Mouse (Mus musculus) gastrocnemius, adult 8-10 months (tissue): ENCODE measurements around the gene Metap1d. TPM values are rescaled to one million over a fixed set of nuclear protein-coding genes. Genes with fewer than 3 reads are reported as not detected.

Source experiments
- DNase-seq, 2 experiments: peaks; one replicate each; pipeline ENCODE4 v3.0.0; 2022; ENCODE audit warnings: low spot score in 2 of 2
- total RNA-seq, 4 experiments: library from RNA; stranded (reverse); gene quantifications; 2 replicates each; pipeline ENCODE4 v1.2.4; 2022

Metap1d gene
- total RNA-seq: 10 to 100 TPM; 26.5 to 30.6 (median 28.9) TPM

GRCm38 (mm10) chr2:71453161-71453916, at the start of gene Metap1d:
Gene Metap1d (plus strand): TSS chr2:71453276.
- DNase-seq: peak; percentile 87 to 94

- DNase-seq: no peak
Observed at GRCm38 (mm10) chr2:71405613-71406012, 47.5 kb upstream of the Metap1d start.

- no peak for DNase-seq
Observed at GRCm38 (mm10) chr2:71418760-71419280, 34.3 kb upstream of the Metap1d start.

DNA sequence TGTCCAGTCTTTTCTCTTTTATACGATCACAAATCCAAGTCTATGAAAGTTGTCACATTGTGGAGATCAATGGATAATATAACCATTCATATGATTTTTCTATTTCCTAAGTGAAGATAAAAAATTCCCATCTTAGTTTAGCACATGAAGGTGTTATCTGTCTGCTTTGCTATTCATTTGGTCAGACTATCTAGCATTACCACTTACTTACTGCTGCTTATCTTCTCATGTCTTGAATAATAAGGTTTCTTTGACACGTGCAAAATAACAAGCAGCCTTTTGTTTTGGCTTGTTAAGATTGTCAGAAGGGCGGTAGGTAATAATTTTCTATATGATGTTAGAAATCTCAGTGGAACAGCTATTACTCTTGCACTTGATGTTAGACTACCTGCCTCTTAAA, 33.7 kb upstream of the Metap1d start:
- DNase-seq: no peak

GRCm38 (mm10) chr2:71420895-71421425, 32.1 kb upstream of the Metap1d start:
- DNase-seq: no peak

- DNase-seq: no peak
Observed at GRCm38 (mm10) chr2:71424545-71424944, 28.5 kb upstream of the Metap1d start.

- DNase-seq: no peak
Observed at GRCm38 (mm10) chr2:71435440-71435839, 17.6 kb upstream of the Metap1d start.

GRCm38 (mm10) chr2:71443376-71443775, 9.7 kb upstream of the Metap1d start:
- no peak for DNase-seq

DNA sequence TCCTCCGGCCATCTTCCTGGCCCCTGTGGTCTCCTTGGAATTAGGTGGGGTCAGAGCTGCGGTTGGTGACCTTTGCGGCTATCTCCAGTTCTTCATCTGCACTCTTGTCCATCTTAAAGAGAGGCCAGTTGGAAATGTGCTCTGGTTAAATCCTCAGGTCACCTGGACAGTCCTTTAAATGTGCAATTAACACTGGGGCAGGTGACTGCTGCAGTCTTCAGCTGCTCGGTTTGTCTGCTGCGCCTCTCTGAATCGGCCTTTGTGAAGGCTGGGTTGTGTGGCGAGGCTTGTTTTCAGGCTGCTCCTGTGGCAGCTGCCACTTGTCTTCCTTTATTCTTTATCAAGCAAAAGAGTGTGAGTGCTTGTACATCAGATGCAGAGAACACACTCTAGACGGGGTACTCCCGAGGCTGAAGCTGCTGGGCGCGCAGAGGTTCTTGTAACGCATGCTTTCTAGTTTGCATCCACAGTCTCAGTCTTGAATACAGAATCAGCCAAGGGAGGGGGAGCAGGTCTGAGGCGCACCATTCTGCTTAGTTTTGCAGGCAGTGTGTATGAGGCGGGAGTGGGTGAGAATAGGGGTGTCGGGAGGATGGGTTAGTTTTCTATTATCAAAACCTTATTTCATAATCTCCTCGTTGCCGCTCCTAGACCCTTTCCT, 7.4 kb upstream of the Metap1d start:
- no peak for DNase-seq

- DNase-seq: no peak
Observed at GRCm38 (mm10) chr2:71449604-71450003, 3.5 kb upstream of the Metap1d start.

- DNase-seq: no peak
Observed at GRCm38 (mm10) chr2:71451761-71452160, 1.3 kb upstream of the Metap1d start.

DNA sequence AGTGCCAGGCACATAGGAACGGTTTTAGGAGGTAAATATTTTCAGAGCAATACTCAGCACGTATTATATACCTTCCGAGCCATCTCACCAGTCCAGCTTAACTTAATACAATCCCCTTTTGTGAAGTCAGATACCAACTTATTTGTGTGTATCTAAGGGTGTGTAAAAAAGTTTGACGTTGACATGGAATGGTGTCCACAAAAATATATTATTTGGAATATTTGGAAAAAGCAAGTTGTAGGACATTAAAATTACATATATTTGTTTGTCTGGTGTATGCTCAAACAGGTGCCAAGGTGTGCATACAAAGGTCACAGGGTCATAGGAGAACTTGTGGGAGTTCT, 813 bp downstream of the Metap1d start:
- DNase-seq: no peak

DNA sequence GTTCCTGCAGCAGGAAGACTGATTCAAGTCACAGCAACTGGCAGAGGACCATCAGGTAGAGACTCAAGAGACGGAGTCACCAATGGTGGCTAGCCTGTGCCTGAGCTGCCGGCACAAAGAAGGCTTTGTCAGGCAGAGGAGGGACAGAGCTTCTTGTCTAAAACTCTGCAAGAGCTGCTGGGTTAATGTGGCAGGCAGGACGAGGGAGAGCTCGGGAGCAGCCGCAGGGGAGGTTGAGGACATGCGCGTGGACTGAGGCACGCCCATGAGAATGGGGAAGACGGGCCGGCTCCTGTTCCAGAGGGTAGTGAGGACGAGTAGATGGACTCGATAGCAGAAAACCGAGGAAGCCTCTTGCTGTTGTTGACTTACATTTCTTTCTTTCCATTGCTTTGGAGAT, 5.5 kb downstream of the Metap1d start:
- DNase-seq: no peak

DNA sequence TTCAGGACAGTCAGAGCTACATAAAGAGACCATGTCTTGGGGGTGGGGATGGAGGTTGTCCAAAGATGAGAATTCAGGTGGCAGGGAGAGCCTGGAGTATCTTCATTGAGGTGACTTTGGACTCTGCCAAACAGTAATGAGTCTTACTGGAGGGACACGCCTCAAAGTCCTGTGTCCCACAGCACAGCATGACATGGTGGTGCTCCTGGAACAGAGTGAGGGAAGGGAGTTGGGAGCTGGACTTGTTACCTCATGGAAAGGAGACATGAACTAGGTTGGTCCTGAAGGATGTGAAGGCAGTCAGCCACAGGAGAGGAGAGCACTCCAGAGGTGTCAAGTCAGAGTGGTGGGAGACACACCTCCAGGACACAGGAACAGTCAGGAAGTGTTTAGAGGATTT, 6.6 kb downstream of the Metap1d start:
- DNase-seq: no peak

GRCm38 (mm10) chr2:71461139-71461538, 8.1 kb downstream of the Metap1d start:
- no peak for DNase-seq

- DNase-seq: no peak
Observed at GRCm38 (mm10) chr2:71461589-71461988, 8.5 kb downstream of the Metap1d start.

- DNase-seq: no peak
Observed at GRCm38 (mm10) chr2:71462066-71462465, 9.0 kb downstream of the Metap1d start.

GRCm38 (mm10) chr2:71462553-71462952, 9.5 kb downstream of the Metap1d start:
- no peak for DNase-seq

DNA sequence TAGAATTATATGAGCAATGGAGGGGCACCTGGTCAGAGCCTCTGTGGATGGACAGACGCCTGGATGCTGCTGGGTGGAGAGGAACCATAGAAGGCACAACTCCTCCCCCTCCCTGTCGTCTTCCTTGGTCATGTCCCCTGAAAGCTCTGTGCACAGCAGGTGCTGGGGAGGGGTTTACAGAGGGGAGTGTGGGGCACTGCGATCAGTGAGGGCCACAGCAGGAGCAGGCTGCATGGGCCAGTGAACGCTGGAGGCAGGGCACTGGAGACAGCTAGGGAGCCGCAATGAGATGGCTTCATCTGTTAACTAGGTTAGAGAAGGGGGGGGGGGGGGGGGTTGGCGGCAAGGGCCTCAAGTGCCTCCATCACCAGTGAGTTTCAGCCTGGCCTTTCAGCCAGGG, 13.0 kb downstream of the Metap1d start:
- no peak for DNase-seq

GRCm38 (mm10) chr2:71466861-71467450, 13.9 kb downstream of the Metap1d start:
- no peak for DNase-seq

- DNase-seq: no peak
Observed at GRCm38 (mm10) chr2:71471094-71471493, 18.0 kb downstream of the Metap1d start.

GRCm38 (mm10) chr2:71473830-71474229, 20.8 kb downstream of the Metap1d start:
- no peak for DNase-seq
